Mouse (Mus musculus): ENCODE measurements around the gene Plekhs1. TPM values are rescaled to one million over a fixed set of nuclear protein-coding genes. Genes with fewer than 3 reads are reported as not detected.
A peak's percentile ranks its signal among the peaks of the same experiment; 100 is the strongest.

The Plekhs1 gene
- polyA plus RNA-seq (2015; fragmentation: Nextera tagmentation; extraction: Ambion mirVana): not detected in 2 replicates

DNA sequence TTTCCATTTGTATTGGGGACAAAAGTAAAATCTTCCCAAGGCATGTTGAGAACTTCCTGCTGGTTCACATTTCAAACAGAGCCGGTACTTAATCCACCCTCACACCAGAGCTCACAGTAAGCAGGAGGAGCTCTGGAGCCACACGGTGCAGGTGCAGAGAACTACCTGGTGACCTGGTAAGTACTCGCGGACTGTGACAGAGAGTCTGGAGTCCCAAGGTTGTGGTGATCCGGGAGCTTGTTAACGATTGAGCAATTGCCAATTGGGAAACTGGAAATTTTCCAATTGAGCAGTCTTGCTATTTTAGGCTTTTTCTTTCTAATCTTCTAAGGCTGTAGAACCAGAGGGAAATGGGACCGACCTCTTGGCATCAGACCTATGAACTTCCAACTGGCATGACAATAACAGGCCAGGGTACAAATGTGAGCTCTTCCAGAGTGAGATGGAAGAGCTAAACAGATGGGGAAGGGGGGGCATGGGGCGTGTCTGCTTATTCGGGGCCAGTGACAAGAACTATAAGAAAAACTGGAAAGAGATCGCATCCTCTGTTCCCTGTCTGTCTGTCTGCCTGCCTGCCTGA, at the start of gene Plekhs1:
Plekhs1 (plus strand) TSS at position 119 of the 580 bp plus-strand sequence.
- Histone ChIP-seq H3K9me3 (replicated peaks) (no peaks in the 10 kb centered on the region), H3K36me3 (no peaks in the 10 kb centered on the region), H3K4me2 (no peak within 1 kb of the TSS), H3K4me3 (replicated peaks) (no peak within 1 kb of the TSS), H3K9ac (no peak within 1 kb of the TSS), H3K4me1 (replicated peaks) (no peaks in the 10 kb centered on the region), H3K27ac (no peak within 1 kb of the TSS), H3K27me3 (no peaks in the 10 kb centered on the region)
- 61% methylated on average over 10 of the region's 10 CpGs for WGBS (ENCODE audit: insufficient replicate concordance)
- ATAC-seq (ENCODE audit: low read depth): no peak
- no peak for DNase-seq

DNA sequence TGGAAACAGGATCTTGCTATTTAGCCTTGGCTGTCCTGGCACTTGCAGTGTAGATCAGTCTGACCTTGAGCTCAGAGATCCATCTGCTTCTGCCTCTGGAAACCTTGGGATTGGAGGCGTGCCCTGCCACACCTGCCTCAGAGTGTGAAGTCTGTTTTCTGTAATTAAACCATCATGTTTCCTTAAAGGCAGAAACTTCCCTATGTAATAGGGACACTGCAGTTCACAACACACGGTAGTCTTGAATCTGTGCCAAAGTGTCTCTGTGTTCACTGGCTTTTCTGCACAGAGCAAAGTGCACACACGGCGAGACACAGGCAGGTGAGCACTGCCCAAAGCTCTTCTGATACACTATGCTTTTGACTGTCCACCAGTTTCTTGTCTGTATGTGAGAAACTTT, 43.0 kb upstream of the Plekhs1 start:
- H3K4me2 ChIP-seq: no peak overlapping the region
- no peak overlapping the region for H3K4me3 ChIP-seq (replicated peaks)
- H3K4me1 ChIP-seq (replicated peaks): peaks cover 3% of the 10 kb centered on the region; the same call in 1 of the 2 replicates
- H3K27me3 ChIP-seq: no peaks in the 10 kb centered on the region
- H3K27ac ChIP-seq: no peak overlapping the region
- H3K9me3 ChIP-seq (replicated peaks): no peaks in the 10 kb centered on the region
- no peaks in the 10 kb centered on the region for H3K36me3 ChIP-seq
- no peak for DNase-seq
- ATAC-seq (ENCODE audit: low read depth): no peak
- 79% methylated on average over 4 of the region's 4 CpGs for WGBS (ENCODE audit: insufficient replicate concordance)
- H3K9ac ChIP-seq: no peak overlapping the region

DNA sequence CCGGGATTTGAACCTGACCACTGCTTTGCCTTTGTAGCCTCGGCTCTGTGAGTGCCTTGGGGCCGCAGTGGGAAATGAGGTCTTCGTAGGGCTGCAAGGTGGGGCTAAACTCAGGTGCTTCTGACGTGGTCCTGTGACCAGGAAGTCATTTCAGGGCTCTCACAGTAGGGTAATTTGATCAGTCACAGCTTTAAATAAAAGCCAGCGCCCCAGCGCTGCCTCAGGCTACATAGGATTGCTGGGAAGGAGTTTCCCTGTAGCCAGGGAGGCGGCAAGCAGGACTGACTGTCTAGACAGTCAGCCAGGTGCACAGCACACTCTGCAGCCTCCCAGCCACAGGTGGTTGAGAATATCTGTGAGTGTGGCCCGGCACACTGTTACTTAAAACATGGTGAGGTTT, 42.0 kb upstream of the Plekhs1 start:
- DNase-seq: no peak
- H3K36me3 ChIP-seq: peaks cover 3% of the 10 kb centered on the region; the same call in 1 of the 2 replicates
- H3K4me1 ChIP-seq (replicated peaks): peaks cover 3% of the 10 kb centered on the region; the same call in 1 of the 2 replicates
- no peak overlapping the region for H3K4me2 ChIP-seq
- no peak overlapping the region for H3K9ac ChIP-seq
- 78% methylated on average over 9 of the region's 9 CpGs for WGBS (ENCODE audit: insufficient replicate concordance)
- no peak overlapping the region for H3K4me3 ChIP-seq (replicated peaks)
- H3K27ac ChIP-seq: no peak overlapping the region
- ATAC-seq (ENCODE audit: low read depth): no peak
- no peaks in the 10 kb centered on the region for H3K9me3 ChIP-seq (replicated peaks)
- no peaks in the 10 kb centered on the region for H3K27me3 ChIP-seq

GRCm38 (mm10) chr19:56420345-56420744, 41.1 kb upstream of the Plekhs1 start:
- ATAC-seq (ENCODE audit: low read depth): no peak
- H3K27me3 ChIP-seq: no peaks in the 10 kb centered on the region
- H3K4me2 ChIP-seq: no peak overlapping the region
- H3K4me1 ChIP-seq (replicated peaks): peaks cover 3% of the 10 kb centered on the region; the same call in 1 of the 2 replicates
- no peak overlapping the region for H3K4me3 ChIP-seq (replicated peaks)
- H3K9ac ChIP-seq: no peak overlapping the region
- 76% methylated on average over 3 of the region's 3 CpGs for WGBS (ENCODE audit: insufficient replicate concordance)
- no peaks in the 10 kb centered on the region for H3K9me3 ChIP-seq (replicated peaks)
- no peak overlapping the region for H3K27ac ChIP-seq
- DNase-seq: no peak
- H3K36me3 ChIP-seq: peaks cover 6% of the 10 kb centered on the region; the same call in 1 of the 2 replicates

GRCm38 (mm10) chr19:56422476-56423338, 38.7 kb upstream of the Plekhs1 start:
- Histone ChIP-seq H3K9me3 (replicated peaks) (no peaks in the 10 kb centered on the region), H3K4me3 (replicated peaks) (no peak overlapping the region), H3K27ac (0 out of 2 replicates have a peak overlapping the region, but pooled peaks have one; percentile 47), H3K27me3 (no peaks in the 10 kb centered on the region), H3K4me2 (no peak overlapping the region), H3K9ac (no peak overlapping the region), H3K4me1 (replicated peaks) (peaks cover 3% of the 10 kb centered on the region; the same call in 1 of the 2 replicates), H3K36me3 (peaks cover 6% of the 10 kb centered on the region; the same call in 1 of the 2 replicates)
- ATAC-seq (ENCODE audit: low read depth) (no peak), DNase-seq (peak; percentile 50)
- 48% methylated on average over 14 of the region's 14 CpGs for WGBS (ENCODE audit: insufficient replicate concordance)

- Histone ChIP-seq H3K4me2 (no peak overlapping the region), H3K4me3 (replicated peaks) (no peak overlapping the region), H3K27me3 (no peaks in the 10 kb centered on the region), H3K36me3 (peaks cover 6% of the 10 kb centered on the region; the same call in 1 of the 2 replicates), H3K9me3 (replicated peaks) (no peaks in the 10 kb centered on the region), H3K27ac (no peak overlapping the region), H3K9ac (no peak overlapping the region), H3K4me1 (replicated peaks) (peaks cover 3% of the 10 kb centered on the region; the same call in 1 of the 2 replicates)
- DNase-seq (no peak), ATAC-seq (ENCODE audit: low read depth) (no peak)
- 71% methylated on average over 12 of the region's 12 CpGs for WGBS (ENCODE audit: insufficient replicate concordance)
These were observed 38.1 kb upstream of the Plekhs1 start for GRCm38 (mm10) chr19:56423370-56423769.

GRCm38 (mm10) chr19:56424606-56425395, 36.6 kb upstream of the Plekhs1 start:
- Histone ChIP-seq H3K4me3 (replicated peaks) (no peak overlapping the region), H3K4me2 (no peak overlapping the region), H3K27ac (no peak overlapping the region), H3K4me1 (replicated peaks) (peaks cover 3% of the 10 kb centered on the region; the same call in 1 of the 2 replicates), H3K27me3 (no peaks in the 10 kb centered on the region), H3K36me3 (peaks cover 6% of the 10 kb centered on the region), H3K9me3 (replicated peaks) (no peaks in the 10 kb centered on the region), H3K9ac (no peak overlapping the region)
- WGBS (ENCODE audit: insufficient replicate concordance): 79% methylated on average over 17 of the region's 17 CpGs
- DNase-seq (no peak), ATAC-seq (ENCODE audit: low read depth) (no peak)

- Histone ChIP-seq H3K27me3 (no peaks in the 10 kb centered on the region), H3K4me2 (no peak overlapping the region), H3K36me3 (peaks cover 6% of the 10 kb centered on the region), H3K4me3 (replicated peaks) (no peak overlapping the region), H3K9ac (no peak overlapping the region), H3K9me3 (replicated peaks) (no peaks in the 10 kb centered on the region), H3K4me1 (replicated peaks) (peaks cover 3% of the 10 kb centered on the region; the same call in 1 of the 2 replicates), H3K27ac (no peak overlapping the region)
- WGBS (ENCODE audit: insufficient replicate concordance): 74% methylated on average over 9 of the region's 9 CpGs
- DNase-seq (no peak), ATAC-seq (ENCODE audit: low read depth) (no peak)
These were observed 35.9 kb upstream of the Plekhs1 start for GRCm38 (mm10) chr19:56425492-56425891.

- no peak for ATAC-seq (ENCODE audit: low read depth)
- Histone ChIP-seq H3K4me1 (replicated peaks) (no peaks in the 10 kb centered on the region), H3K9ac (no peak overlapping the region), H3K9me3 (replicated peaks) (no peaks in the 10 kb centered on the region), H3K4me2 (no peak overlapping the region), H3K27me3 (no peaks in the 10 kb centered on the region), H3K36me3 (peaks cover 18% of the 10 kb centered on the region), H3K4me3 (replicated peaks) (no peak overlapping the region), H3K27ac (no peak overlapping the region)
- WGBS (ENCODE audit: insufficient replicate concordance): 73% methylated on average over 8 of the region's 8 CpGs
- no peak for DNase-seq
These were observed 31.1 kb upstream of the Plekhs1 start for GRCm38 (mm10) chr19:56430369-56430768.

DNA sequence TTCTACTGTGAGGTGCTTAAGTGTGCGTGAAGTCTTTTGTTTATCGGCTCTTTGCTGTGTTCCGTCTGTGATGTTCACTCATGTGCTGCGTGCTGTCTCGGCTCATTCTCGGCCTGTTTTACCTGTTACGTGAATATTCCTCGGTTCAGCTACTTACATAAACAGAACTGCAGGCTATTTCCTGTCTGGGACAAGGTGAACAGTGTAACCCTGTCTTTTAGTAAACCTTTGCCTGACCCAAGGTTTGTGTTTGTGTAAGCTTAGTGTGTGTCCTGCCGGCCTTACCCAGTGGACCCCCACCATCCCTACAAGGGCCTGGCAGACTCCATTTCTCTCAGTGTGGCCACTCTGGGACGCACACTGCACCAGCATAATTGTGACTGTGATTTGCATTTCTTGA, 28.7 kb upstream of the Plekhs1 start:
- no peaks in the 10 kb centered on the region for H3K4me1 ChIP-seq (replicated peaks)
- H3K36me3 ChIP-seq: peaks cover 41% of the 10 kb centered on the region
- no peak overlapping the region for H3K4me2 ChIP-seq
- H3K27me3 ChIP-seq: no peaks in the 10 kb centered on the region
- no peaks in the 10 kb centered on the region for H3K9me3 ChIP-seq (replicated peaks)
- no peak overlapping the region for H3K9ac ChIP-seq
- DNase-seq: no peak
- H3K4me3 ChIP-seq (replicated peaks): no peak overlapping the region
- WGBS (ENCODE audit: insufficient replicate concordance): 82% methylated on average over 10 of the region's 10 CpGs
- H3K27ac ChIP-seq: no peak overlapping the region
- no peak for ATAC-seq (ENCODE audit: low read depth)

- Histone ChIP-seq H3K4me1 (replicated peaks) (peaks cover 6% of the 10 kb centered on the region), H3K4me3 (replicated peaks) (no peak overlapping the region), H3K9me3 (replicated peaks) (no peaks in the 10 kb centered on the region), H3K27ac (no peak overlapping the region), H3K27me3 (no peaks in the 10 kb centered on the region), H3K4me2 (no peak overlapping the region), H3K36me3 (peaks cover 44% of the 10 kb centered on the region), H3K9ac (no peak overlapping the region)
- WGBS (ENCODE audit: insufficient replicate concordance): 79% methylated on average over 7 of the region's 7 CpGs
- DNase-seq (no peak), ATAC-seq (ENCODE audit: low read depth) (no peak)
These were observed 27.9 kb upstream of the Plekhs1 start for GRCm38 (mm10) chr19:56433581-56433980.

Data from liver, embryonic 13.5 days (tissue).